Mouse (Mus musculus) cerebellum, adult 2 months (tissue): ENCODE measurements around the gene Pik3cg.

Source experiments
- CTCF ChIP-seq: fragments of 200-500 bp; IDR thresholded peaks from 2 replicates; pipeline ENCODE4 v1.5.1; 2011; ENCODE audit warnings: low read depth, mild to moderate bottlenecking, control low read depth, low read length, moderate library complexity, borderline replicate concordance; ENCODE audit not compliant: insufficient read depth
- POLR2A ChIP-seq: fragments of 200-500 bp; IDR thresholded peaks from 2 replicates; pipeline ENCODE4 v1.6.1; 2011; ENCODE audit warnings: low read length, control low read depth, borderline replicate concordance; ENCODE audit not compliant: insufficient read depth

DNA sequence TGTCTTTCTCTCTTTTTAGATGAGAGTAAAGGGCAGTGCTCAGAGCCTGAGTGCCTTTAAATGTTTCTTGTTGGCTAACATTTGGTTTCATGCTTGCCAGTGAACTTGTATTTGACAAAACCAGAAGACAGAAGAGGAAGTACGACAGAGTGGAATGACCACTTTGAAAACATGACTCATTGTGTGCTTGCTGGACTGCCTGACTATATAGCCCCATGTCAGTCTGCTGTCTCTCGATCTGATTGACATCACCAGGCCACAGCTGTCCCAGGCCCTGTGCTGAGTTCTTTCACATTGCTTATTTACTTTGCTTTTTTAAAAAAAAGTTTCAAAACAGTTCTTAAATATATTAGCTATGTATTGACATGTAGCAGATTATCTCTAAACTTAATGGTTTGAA, 44.8 kb downstream of the Pik3cg start:
- TF ChIP-seq POLR2A (no peak), CTCF (no peak)
